Mouse (Mus musculus) gastrocnemius, adult 2 months (tissue): Measurements from ENCODE around the gene Lad1. TPM values are rescaled to one million over a fixed set of nuclear protein-coding genes. Genes with fewer than 3 reads are reported as not detected.

Experiments
- DNase-seq: peaks from one replicate; pipeline ENCODE4 v3.0.0; 2022
- H3K27ac ChIP-seq: fragments of 200-600 bp; 2 replicates; pipeline ENCODE4 v1.8.1; 2022; ENCODE audit warnings: mild to moderate bottlenecking
- H3K4me3 ChIP-seq: fragments of 200-600 bp; 2 replicates; pipeline ENCODE4 v1.8.1; 2022; ENCODE audit warnings: mild to moderate bottlenecking, moderate library complexity
- CTCF ChIP-seq: fragments of 200-600 bp; IDR thresholded peaks from 2 replicates; pipeline ENCODE4 v1.8.1; 2022; ENCODE audit warnings: antibody characterized with exemption, mild to moderate bottlenecking, moderate library complexity
- intact Hi-C: fragments of 180-260 bp; cut with DNase I; formaldehyde crosslinking; loops from one replicate; pipeline ENCODE4 v1.15.1; 2025
- total RNA-seq, 2 experiments: library from RNA; stranded (reverse); gene quantifications; 2 replicates each; pipeline ENCODE4 v1.2.3; 2021

The Lad1 gene
- total RNA-seq, 2 experiments from 2014 or later, result not detected

GRCm38 (mm10) chr1:135882385-135883109, 64.1 kb downstream of the Lad1 start:
- H3K27ac ChIP-seq, result no peak overlapping the region
- no peak overlapping the region for H3K4me3 ChIP-seq
- intact Hi-C loops, result loop anchor here (5.0 kb wide), 1 partner anchor 50 kb away; no protein-coding TSS in a partner anchor
- DNase-seq, result peak; percentile 68
- peak; percentile 82 for TF ChIP-seq CTCF

Other genes with a start within 250 kb of the Lad1 start
- gene Nav1, start 211.3 kb upstream of the Lad1 start, total RNA-seq, result 10 to 100 TPM in 1 of 2 experiments, 1 to 10 TPM in 1; 9.7 to 11.5 TPM
- 10 to 100 TPM; 18.9 to 25.0 TPM for gene Csrp1, start 98.5 kb upstream of the Lad1 start, total RNA-seq
- gene Phlda3, start 52.5 kb upstream of the Lad1 start, total RNA-seq, result 100 to 1,000 TPM in 1 of 2 experiments, 10 to 100 TPM in 1; 78.0 to 140 TPM
- gene Tnni1, start 39.2 kb upstream of the Lad1 start, total RNA-seq, result 100 to 1,000 TPM; 184 to 604 TPM
- 1 to 10 TPM in 1 of 2 experiments, under 1 TPM in 1; 0.77 to 3.3 TPM for gene Tnnt2, start 17.8 kb downstream of the Lad1 start, total RNA-seq
- gene Pkp1, start 100.6 kb downstream of the Lad1 start, total RNA-seq, result not detected
- 10 to 100 TPM; 21.8 to 52.3 TPM for gene Igfn1, start 187.7 kb downstream of the Lad1 start, total RNA-seq
- gene Tmem9, start 189.6 kb downstream of the Lad1 start, total RNA-seq, result 1 to 10 TPM; 5.2 to 9.9 TPM
- not detected for gene Ascl5, start 232.2 kb downstream of the Lad1 start, total RNA-seq
- gene Cacna1s, start 234.2 kb downstream of the Lad1 start, total RNA-seq, result 100 to 1,000 TPM; 779 to 840 TPM